Mouse (Mus musculus) kidney, postnatal 0 days (tissue): ENCODE results near the gene Slc8b1. TPM values are rescaled to one million over a fixed set of nuclear protein-coding genes. Genes with fewer than 3 reads are reported as not detected.

Experiments
- ATAC-seq: fragments of 200-750 bp; cut with Nextera tagmentation; replicated peaks from 2 replicates; pipeline ENCODE4 v1.8.0; 2017; ENCODE audit warnings: low read depth, moderate number of reproducible peaks, moderate TSS enrichment, moderate library complexity; ENCODE audit not compliant: low FRiP score
- DNase-seq: peaks from one replicate; pipeline ENCODE4 v3.0.0-alpha.2; 2016; ENCODE audit warnings: low spot score
- H3K27ac ChIP-seq: fragments of 300-500 bp; sonication (generic); 2 replicates; pipeline ENCODE4 v1.5.1; 2014; ENCODE audit warnings: mild to moderate bottlenecking
- H3K27me3 ChIP-seq: fragments of 300-500 bp; sonication (generic); 2 replicates; pipeline ENCODE4 v1.6.1; 2014; ENCODE audit warnings: low read length, mixed read lengths; ENCODE audit not compliant: insufficient read depth
- H3K36me3 ChIP-seq: fragments of 300-500 bp; sonication (generic); 2 replicates; pipeline ENCODE4 v1.6.1; 2014; ENCODE audit warnings: low read length, mixed read lengths; ENCODE audit not compliant: insufficient read depth
- H3K4me1 ChIP-seq: fragments of 300-500 bp; sonication (generic); replicated peaks from 2 replicates; pipeline ENCODE4 v1.6.1; 2014; ENCODE audit warnings: antibody characterized with exemption, low read length, mixed read lengths; ENCODE audit not compliant: insufficient read depth
- H3K4me2 ChIP-seq: fragments of 300-500 bp; sonication (generic); 2 replicates; pipeline ENCODE4 v1.6.1; 2014; ENCODE audit warnings: mild to moderate bottlenecking, low read length, moderate library complexity, mixed read lengths
- H3K4me3 ChIP-seq: fragments of 300-500 bp; sonication (generic); replicated peaks from 2 replicates; pipeline ENCODE4 v1.5.1; 2014; ENCODE audit warnings: low read depth, low read length
- H3K9ac ChIP-seq: fragments of 300-500 bp; sonication (generic); 2 replicates; pipeline ENCODE4 v1.6.1; 2014; ENCODE audit warnings: low read depth, low read length
- H3K9me3 ChIP-seq: fragments of 300-500 bp; sonication (generic); replicated peaks from 2 replicates; pipeline ENCODE4 v1.6.1; 2016; ENCODE audit warnings: low read length, inconsistent platforms, mixed read lengths
- CTCF ChIP-seq: IDR thresholded peaks from 2 replicates; pipeline ENCODE4 v1.5.1; 2016; ENCODE audit warnings: antibody characterized with exemption, low read depth, mild to moderate bottlenecking, moderate library complexity
- WGBS: fragments of 180-500 bp; shearing (Covaris S2); extraction: QIAGEN DNeasy Blood & Tissue Kit; methylation state at CpG from one replicate; pipeline ENCODE4 v1.1.7; 2014; 5-methylcytosine and 5-hydroxymethylcytosine counted together
- polyA plus RNA-seq: library from polyadenylated mRNA; unstranded; fragments of >200 nt; fragmentation: Nextera tagmentation; extraction: Ambion mirVana; gene quantifications from 2 replicates; pipeline ENCODE4 v1.2.1, GENCODE M21; 2015

Gene Slc8b1
- polyA plus RNA-seq, 1 experiment from 2014 or later = 9.5 TPM

GRCm38 (mm10) chr5:120506490-120506889 is 4.5 kb upstream of the Slc8b1 start:
- no peaks in the 10 kb centered on the region for H3K36me3 ChIP-seq
- H3K27ac ChIP-seq = no peak overlapping the region
- H3K4me1 ChIP-seq = peaks cover 16% of the 10 kb centered on the region; the same call in 1 of the 2 replicates
- TF ChIP-seq CTCF = no peak
- H3K4me3 ChIP-seq = no peak overlapping the region
- no peak overlapping the region for H3K4me2 ChIP-seq
- no peak for ATAC-seq
- DNase-seq = peak; percentile 32
- no peaks in the 10 kb centered on the region for H3K27me3 ChIP-seq
- 51% methylated on average over 9 of the region's 9 CpGs for whole genome bisulfite sequencing
- H3K9me3 ChIP-seq = no peaks in the 10 kb centered on the region
- H3K9ac ChIP-seq = no peak overlapping the region

DNA sequence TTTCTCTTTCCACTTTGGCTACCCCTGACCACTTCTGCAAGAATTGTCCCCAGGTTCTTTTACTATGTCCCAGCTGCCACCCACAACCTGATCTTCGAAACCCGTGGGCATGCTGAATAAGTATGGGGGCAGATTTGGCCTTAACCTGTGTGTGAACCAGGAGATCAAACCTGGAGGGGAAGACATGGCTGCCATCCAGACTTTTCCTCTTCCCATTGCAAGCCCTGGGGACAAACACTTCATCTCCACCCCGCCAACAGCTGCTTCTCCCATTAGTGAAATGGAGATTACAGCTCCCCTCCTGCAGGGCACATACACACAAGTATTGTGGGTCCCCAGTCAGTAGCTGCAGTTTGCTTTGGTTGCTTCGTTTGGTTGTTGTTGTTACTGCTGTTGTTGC is 3.7 kb upstream of the Slc8b1 start:
- Histone ChIP-seq H3K27ac (no peak overlapping the region), H3K4me1 (peaks cover 11% of the 10 kb centered on the region), H3K4me3 (no peak overlapping the region), H3K27me3 (no peaks in the 10 kb centered on the region), H3K9me3 (no peaks in the 10 kb centered on the region), H3K4me2 (no peak overlapping the region), H3K36me3 (no peaks in the 10 kb centered on the region), H3K9ac (no peak overlapping the region)
- no peak for TF ChIP-seq CTCF
- DNase-seq = no peak
- whole genome bisulfite sequencing = 57% methylated on average over 4 of the region's 4 CpGs
- no peak for ATAC-seq

- Histone ChIP-seq H3K4me3 (peak overlapping the region; percentile 49), H3K9ac (peak overlapping the region; percentile 41), H3K27ac (peak overlapping the region; percentile 27; the same call in 1 of the 2 replicates), H3K9me3 (no peaks in the 10 kb centered on the region), H3K4me1 (peaks cover 28% of the 10 kb centered on the region), H3K36me3 (no peaks in the 10 kb centered on the region), H3K27me3 (no peaks in the 10 kb centered on the region), H3K4me2 (peak overlapping the region; percentile 61)
- ATAC-seq = no peak
- DNase-seq = peak; percentile 34
- 21% methylated on average over 14 of the region's 14 CpGs for WGBS
- TF ChIP-seq CTCF = no peak
These were observed 764 bp downstream of the Slc8b1 start for GRCm38 (mm10) chr5:120511643-120512220.

- 43% methylated on average over 15 of the region's 15 CpGs for WGBS
- no peaks in the 10 kb centered on the region for H3K9me3 ChIP-seq
- no peak for TF ChIP-seq CTCF
- H3K4me3 ChIP-seq = no peak overlapping the region
- H3K27ac ChIP-seq = peak overlapping the region; percentile 71
- peaks cover 28% of the 10 kb centered on the region for H3K4me1 ChIP-seq
- ATAC-seq = no peak
- H3K9ac ChIP-seq = 0 out of 2 replicates have a peak overlapping the region, but pooled peaks have one; percentile 18
- peak overlapping the region; percentile 39 for H3K4me2 ChIP-seq
- DNase-seq = peak; percentile 27
- H3K27me3 ChIP-seq = no peaks in the 10 kb centered on the region
- no peaks in the 10 kb centered on the region for H3K36me3 ChIP-seq
These were observed 2.1 kb downstream of the Slc8b1 start for GRCm38 (mm10) chr5:120512911-120513555.

- ATAC-seq = no peak
- DNase-seq = no peak
- Histone ChIP-seq H3K27ac (peak overlapping the region; percentile 55), H3K9me3 (no peaks in the 10 kb centered on the region), H3K4me3 (no peak overlapping the region), H3K36me3 (no peaks in the 10 kb centered on the region), H3K4me1 (peaks cover 28% of the 10 kb centered on the region), H3K4me2 (0 out of 2 replicates have a peak overlapping the region, but pooled peaks have one; percentile 0), H3K9ac (no peak overlapping the region), H3K27me3 (no peaks in the 10 kb centered on the region)
- WGBS = 50% methylated on average over 9 of the region's 9 CpGs
- TF ChIP-seq CTCF = no peak
These were observed 3.2 kb downstream of the Slc8b1 start for GRCm38 (mm10) chr5:120514031-120514677.

DNA sequence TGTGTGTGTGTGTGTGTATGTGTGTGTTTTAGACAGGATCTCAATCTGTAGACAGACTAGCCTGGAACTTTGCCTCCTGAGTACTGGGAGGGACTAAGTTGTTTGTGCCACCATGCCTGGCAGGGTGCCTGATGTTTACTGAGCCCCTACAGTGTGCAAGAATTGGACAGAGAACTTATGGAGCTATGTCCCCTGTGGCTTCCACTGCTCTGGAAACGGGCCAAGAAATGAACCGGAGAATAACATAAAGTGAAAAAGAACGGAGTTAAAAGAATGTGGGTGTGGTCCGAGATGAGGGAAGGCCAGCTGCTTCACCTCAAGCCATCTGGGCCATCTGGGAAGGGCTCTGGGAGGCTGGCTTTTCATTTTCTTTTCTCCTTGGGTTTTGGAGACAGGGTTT is 3.8 kb downstream of the Slc8b1 start:
- H3K27me3 ChIP-seq = no peaks in the 10 kb centered on the region
- no peak overlapping the region for H3K4me3 ChIP-seq
- DNase-seq (peak; percentile 91), ATAC-seq (no peak)
- no peak for TF ChIP-seq CTCF
- H3K4me1 ChIP-seq = peaks cover 28% of the 10 kb centered on the region
- no peaks in the 10 kb centered on the region for H3K36me3 ChIP-seq
- no peak overlapping the region for H3K4me2 ChIP-seq
- no peaks in the 10 kb centered on the region for H3K9me3 ChIP-seq
- H3K9ac ChIP-seq = no peak overlapping the region
- peak overlapping the region; percentile 55 for H3K27ac ChIP-seq
- 7% methylated on average over 4 of the region's 4 CpGs for whole genome bisulfite sequencing
